Mouse (Mus musculus) megakaryocyte, embryonic 14.5 days (primary cell): ENCODE data around the gene Taok3.

Experiments
- FLI1 ChIP-seq: IDR thresholded peaks from 2 replicates; pipeline ENCODE4 v1.6.1; 2012; ENCODE audit warnings: low read length, inconsistent platforms, mixed read lengths
- GATA1 ChIP-seq: IDR thresholded peaks from 3 replicates; pipeline ENCODE4 v1.6.1; 2012; ENCODE audit warnings: mixed read lengths, low read length, inconsistent platforms, borderline replicate concordance

DNA sequence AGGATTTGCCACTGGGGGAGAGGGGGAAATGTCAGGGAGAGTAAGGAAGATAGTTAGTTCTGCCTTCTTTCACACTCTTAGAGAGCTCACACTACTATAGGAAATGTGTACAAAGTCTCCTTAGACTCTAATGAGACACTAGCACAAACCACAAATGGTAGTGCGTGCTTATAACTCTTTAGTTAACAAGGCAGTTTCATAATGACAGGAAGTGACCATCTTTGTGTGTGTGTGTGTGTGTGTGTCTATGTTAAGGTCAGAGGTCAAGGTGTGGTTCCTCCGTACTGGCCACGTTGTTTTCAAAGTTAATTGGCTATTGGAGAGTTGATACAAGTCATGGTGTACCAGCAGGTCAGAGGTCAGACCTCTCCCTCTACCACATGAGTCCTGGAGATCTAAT is 30.8 kb upstream of the Taok3 start:
- TF ChIP-seq GATA1 (no peak), FLI1 (no peak)
